Mouse (Mus musculus): ENCODE data around the gene Stx3. TPM values are rescaled to one million over a fixed set of nuclear protein-coding genes. Genes with fewer than 3 reads are reported as not detected.

The Stx3 gene
- polyA plus RNA-seq, 1 experiment from 2014 or later, result 17.6 TPM

DNA sequence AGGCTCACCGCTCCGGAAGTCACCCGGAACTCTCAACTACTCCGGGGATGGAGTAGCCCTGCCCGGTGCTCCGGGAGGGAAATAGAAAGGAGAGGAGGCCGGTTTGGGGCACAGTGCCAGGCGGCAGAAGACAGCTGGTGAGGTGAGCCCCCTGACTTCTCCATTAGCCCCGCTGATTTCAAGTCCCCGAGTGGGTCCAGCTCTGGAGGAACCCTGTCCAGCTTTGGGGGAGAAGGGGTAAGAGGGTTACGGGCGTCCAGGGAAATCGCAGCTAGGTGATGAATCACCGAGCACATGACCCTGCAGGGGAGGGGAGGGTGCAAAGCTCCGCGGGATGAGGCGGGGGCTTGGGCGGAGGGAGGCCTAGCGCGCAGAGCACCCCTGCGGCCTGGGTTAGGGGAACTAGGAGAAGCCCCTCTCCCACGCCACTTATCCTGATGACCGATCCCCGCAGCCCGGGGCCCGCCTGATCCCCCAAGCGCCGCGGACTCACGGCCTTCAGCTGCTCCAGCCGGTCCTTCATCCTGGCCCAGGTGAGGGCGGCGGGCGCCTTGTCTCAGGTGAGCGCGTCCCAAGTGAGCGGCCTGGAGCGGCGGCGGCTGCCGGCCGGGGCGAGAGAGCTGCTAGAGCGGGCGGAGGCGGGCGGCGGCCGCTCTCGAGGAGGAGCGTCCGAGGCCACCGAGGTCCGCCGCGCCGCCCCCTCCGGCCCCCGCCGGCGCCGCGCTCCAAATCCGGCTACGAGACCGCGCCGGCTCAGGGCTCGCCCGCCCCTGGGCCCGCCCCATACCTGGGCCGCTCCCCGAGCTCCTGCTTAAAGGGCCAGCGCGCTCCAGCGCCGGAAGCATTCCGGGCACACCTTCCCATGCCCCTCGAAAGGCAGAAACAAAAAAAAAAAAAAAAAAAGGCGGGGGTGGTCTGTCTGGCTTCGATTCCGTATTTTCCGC is 732 bp downstream of the Stx3 start:
- H3K36me3 ChIP-seq, result no peaks in the 10 kb centered on the region
- H3K27me3 ChIP-seq, result peaks cover 8% of the 10 kb centered on the region; the same call in 1 of the 2 replicates
- peak overlapping the region; percentile 93 for H3K4me2 ChIP-seq
- ATAC-seq (ENCODE audit: borderline replicate concordance, extremely low read depth, low FRiP score, low TSS enrichment), result peak; percentile 90
- H3K27ac ChIP-seq, result peak overlapping the region; percentile 70
- H3K9ac ChIP-seq, result peak overlapping the region; percentile 77
- H3K4me1 ChIP-seq, result peaks cover 16% of the 10 kb centered on the region
- no peaks in the 10 kb centered on the region for H3K9me3 ChIP-seq
- H3K4me3 ChIP-seq, result peak overlapping the region; percentile 76
- WGBS, result under 1% methylated on average over 71 of the region's 83 CpGs

DNA sequence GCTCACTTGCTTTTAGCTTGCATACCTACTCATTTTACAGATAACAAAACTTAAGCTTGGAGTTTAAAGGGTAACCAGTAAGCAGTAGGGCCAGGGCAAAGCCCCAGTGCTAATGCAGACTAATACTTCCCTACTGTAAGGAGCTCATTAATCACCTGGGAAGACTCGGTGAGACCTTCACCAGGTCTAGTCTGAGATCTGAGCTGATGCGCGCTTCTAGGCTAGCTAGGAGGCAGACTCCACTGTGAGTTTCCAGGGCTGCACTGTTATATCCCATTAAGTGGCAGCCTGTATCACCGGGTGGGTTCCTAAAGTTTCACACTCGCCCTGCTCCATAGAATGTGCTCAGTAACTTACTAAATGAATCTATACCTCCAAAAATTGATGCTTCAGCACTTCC is 1.6 kb downstream of the Stx3 start:
- peak overlapping the region; percentile 93 for H3K4me2 ChIP-seq
- 12% methylated on average over 5 of the region's 5 CpGs for WGBS
- H3K4me3 ChIP-seq, result peak overlapping the region; percentile 76
- no peaks in the 10 kb centered on the region for H3K9me3 ChIP-seq
- peak overlapping the region; percentile 77; the same call in 1 of the 2 replicates for H3K9ac ChIP-seq
- peaks cover 8% of the 10 kb centered on the region; the same call in 1 of the 2 replicates for H3K27me3 ChIP-seq
- no peak overlapping the region for H3K27ac ChIP-seq
- H3K36me3 ChIP-seq, result no peaks in the 10 kb centered on the region
- peaks cover 16% of the 10 kb centered on the region for H3K4me1 ChIP-seq
- no peak for ATAC-seq (ENCODE audit: borderline replicate concordance, extremely low read depth, low FRiP score, low TSS enrichment)

DNA sequence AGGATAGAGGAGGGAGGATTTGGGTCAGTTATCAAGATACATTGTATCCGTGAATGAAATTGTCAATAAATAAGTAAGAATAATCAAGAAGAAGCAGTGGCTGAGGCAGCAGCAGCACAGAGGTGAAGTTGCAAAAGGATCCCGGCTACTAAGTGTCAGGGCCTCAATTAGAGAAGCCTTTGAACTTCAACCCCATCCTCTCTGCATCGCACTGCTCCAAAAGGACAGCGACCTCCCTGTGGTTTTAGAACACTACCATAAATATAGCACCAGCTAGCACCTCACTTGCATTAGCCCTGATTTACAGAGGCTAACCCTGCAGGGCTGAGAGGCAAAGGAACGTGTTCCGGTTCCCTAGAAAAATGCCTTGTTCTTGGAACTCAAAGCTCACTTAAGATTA is 2.5 kb downstream of the Stx3 start:
- 45% methylated on average over 6 of the region's 6 CpGs for WGBS
- H3K9ac ChIP-seq, result no peak overlapping the region

DNA sequence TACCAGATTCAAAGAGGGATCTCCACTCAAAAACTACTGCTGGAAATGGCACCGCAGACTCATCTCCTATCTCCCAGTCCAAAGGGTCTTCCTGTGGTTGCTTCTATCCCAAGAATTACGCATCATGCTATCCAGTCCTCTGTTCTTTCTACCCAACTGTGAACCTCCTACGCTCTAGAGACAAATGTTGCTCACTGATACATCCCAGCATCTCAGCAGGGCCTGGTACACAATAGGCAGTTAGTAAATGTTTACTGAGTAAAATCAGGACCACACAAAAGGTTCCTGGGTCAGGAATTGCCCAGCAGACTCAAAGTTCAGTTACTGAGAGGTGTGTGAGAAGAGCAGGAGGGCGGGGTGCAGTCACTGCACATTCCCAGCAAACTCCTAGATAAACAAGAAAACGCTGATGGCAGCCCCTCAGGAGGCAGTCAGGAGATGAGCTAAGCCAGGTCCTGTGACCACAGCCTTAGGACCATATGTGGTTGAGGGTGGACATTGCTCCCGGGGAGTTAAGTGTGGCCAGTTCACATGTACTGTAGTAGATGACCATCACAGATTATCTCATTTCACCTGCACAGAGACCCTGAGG is 4.4 kb downstream of the Stx3 start:
- Histone ChIP-seq H3K4me3 (no peak overlapping the region), H3K36me3 (no peaks in the 10 kb centered on the region), H3K27ac (0 out of 2 replicates have a peak overlapping the region, but pooled peaks have one; percentile 37), H3K9ac (no peak overlapping the region), H3K9me3 (no peaks in the 10 kb centered on the region), H3K27me3 (peaks cover 8% of the 10 kb centered on the region; the same call in 1 of the 2 replicates), H3K4me2 (no peak overlapping the region), H3K4me1 (peaks cover 21% of the 10 kb centered on the region)
- ATAC-seq (ENCODE audit: borderline replicate concordance, extremely low read depth, low FRiP score, low TSS enrichment), result no peak
- 74% methylated on average over 6 of the region's 6 CpGs for WGBS

More for the DNA sequence above, 2.5 kb downstream of the Stx3 start:
- no peak for ATAC-seq (ENCODE audit: borderline replicate concordance, extremely low read depth, low FRiP score, low TSS enrichment)
- no peak overlapping the region for H3K4me2 ChIP-seq
- peaks cover 8% of the 10 kb centered on the region; the same call in 1 of the 2 replicates for H3K27me3 ChIP-seq
- H3K4me1 ChIP-seq, result peaks cover 21% of the 10 kb centered on the region
- no peaks in the 10 kb centered on the region for H3K36me3 ChIP-seq
- no peaks in the 10 kb centered on the region for H3K9me3 ChIP-seq
- H3K4me3 ChIP-seq, result no peak overlapping the region
- H3K27ac ChIP-seq, result no peak overlapping the region

DNA sequence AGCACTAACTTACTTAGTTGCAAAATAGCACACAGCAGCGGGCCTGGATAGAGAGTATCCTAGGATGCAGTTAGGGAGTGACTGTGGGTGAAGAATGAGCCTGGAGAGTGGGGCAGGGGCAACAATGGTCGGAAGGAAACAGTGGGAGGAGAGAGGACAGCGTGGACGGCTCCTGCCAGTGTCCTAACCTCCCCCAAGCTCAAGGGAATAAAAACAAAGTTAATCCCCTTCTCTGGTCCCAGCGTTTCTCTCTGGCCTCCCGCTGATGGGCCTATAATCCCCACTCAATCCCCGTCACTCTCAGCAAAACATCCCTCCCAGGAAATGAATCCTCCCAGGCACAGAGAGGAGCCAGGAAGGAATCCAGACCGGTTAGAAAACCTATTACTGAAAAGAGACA is 5.6 kb downstream of the Stx3 start:
- 19% methylated on average over 8 of the region's 8 CpGs for WGBS

DNA sequence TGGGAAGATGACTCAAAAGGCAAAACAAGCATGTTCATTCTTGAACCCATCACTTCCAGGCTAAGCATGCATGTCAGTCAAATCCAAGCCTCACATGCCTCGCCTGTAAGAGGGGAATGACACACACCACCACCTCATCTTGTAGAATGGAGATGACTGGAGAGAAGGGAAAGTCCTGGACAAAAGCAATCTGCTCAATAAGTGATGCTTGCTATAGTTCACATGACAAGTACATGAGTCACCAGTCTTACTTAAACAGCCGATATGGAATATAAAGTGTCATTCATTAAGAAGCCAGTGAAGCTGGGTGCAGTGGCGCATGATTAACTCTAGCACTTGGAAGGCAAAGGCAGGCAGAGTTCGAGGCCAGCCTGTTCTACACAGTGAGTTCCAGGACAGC is 6.1 kb downstream of the Stx3 start:
- no peak overlapping the region for H3K4me3 ChIP-seq
- no peaks in the 10 kb centered on the region for H3K36me3 ChIP-seq
- no peak overlapping the region for H3K27ac ChIP-seq
- no peak for ATAC-seq (ENCODE audit: borderline replicate concordance, extremely low read depth, low FRiP score, low TSS enrichment)
- no peak overlapping the region for H3K4me2 ChIP-seq
- H3K4me1 ChIP-seq, result peaks cover 11% of the 10 kb centered on the region
- H3K9ac ChIP-seq, result no peak overlapping the region
- no peaks in the 10 kb centered on the region for H3K9me3 ChIP-seq
- H3K27me3 ChIP-seq, result 0 out of 2 replicates have a peak, but pooled peaks cover 4% of the 10 kb centered on the region
- 59% methylated on average over 4 of the region's 4 CpGs for WGBS

More for the DNA sequence above, 5.6 kb downstream of the Stx3 start:
- Histone ChIP-seq H3K4me2 (no peak overlapping the region), H3K27me3 (peaks cover 8% of the 10 kb centered on the region; the same call in 1 of the 2 replicates), H3K4me3 (no peak overlapping the region), H3K9ac (no peak overlapping the region), H3K27ac (peak overlapping the region; percentile 37), H3K36me3 (no peaks in the 10 kb centered on the region), H3K9me3 (no peaks in the 10 kb centered on the region), H3K4me1 (peaks cover 15% of the 10 kb centered on the region)
- no peak for ATAC-seq (ENCODE audit: borderline replicate concordance, extremely low read depth, low FRiP score, low TSS enrichment)

DNA sequence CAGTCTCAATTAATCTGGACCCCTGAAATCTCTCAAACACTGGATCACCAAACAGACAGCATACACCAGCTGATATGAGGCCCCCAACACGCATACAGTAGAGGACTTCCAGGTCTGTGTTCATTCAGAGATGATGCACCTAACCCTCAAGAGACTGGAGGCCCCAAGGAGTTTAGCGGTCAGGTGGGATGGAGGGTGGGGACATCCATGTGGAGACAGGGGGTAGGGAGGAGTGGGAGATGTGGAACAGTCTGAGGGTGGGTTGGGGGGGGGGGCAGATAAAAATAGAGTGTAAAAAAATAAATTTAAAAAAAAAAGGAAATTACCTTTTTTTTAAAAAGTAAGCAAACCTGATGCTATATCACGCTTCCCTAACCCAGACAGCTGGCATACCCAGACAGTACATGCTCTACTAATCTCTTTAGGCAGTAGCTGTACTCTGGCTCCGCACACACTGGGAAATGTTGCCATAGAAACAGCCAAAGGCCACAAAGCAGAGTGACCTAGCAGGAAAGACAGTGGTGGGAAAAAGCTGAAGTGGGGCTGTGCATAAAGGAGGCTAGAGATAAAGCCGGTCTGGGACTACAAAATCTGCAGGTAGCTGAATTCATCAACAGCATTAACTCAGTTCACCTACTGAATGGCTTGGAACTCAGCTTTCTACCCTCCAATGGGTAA is 7.4 kb downstream of the Stx3 start:
- Histone ChIP-seq H3K4me3 (no peak overlapping the region), H3K9me3 (no peaks in the 10 kb centered on the region), H3K27ac (no peak overlapping the region; the same call in 1 of the 2 replicates), H3K4me2 (no peak overlapping the region), H3K36me3 (no peaks in the 10 kb centered on the region), H3K4me1 (0 out of 2 replicates have a peak, but pooled peaks cover 5% of the 10 kb centered on the region), H3K27me3 (0 out of 2 replicates have a peak, but pooled peaks cover under 1% of the 10 kb centered on the region), H3K9ac (no peak overlapping the region)
- no peak for ATAC-seq (ENCODE audit: borderline replicate concordance, extremely low read depth, low FRiP score, low TSS enrichment)
- 45% methylated on average over 5 of the region's 5 CpGs for WGBS

DNA sequence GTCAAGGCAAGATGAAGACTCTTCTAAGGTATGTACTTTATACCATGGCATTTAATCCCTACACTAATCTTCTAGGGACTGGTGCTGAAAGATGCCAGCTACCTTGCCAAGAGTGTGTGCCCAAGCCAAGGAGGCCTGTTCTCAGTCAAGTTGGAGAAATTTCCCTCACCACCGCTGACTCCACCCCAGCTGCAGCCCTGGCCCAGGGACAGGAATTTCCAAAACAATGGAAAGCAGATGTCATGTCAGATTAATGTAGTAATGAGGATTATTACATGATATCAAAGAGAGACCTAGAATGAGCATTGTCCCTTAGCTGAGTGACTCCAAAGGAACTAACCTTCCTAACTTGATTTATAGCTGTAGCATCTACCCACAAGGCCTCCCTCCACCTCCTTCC is 8.3 kb downstream of the Stx3 start:
- H3K9me3 ChIP-seq, result no peaks in the 10 kb centered on the region
- H3K27ac ChIP-seq, result no peak overlapping the region
- 0 out of 2 replicates have a peak, but pooled peaks cover 5% of the 10 kb centered on the region for H3K4me1 ChIP-seq
- H3K9ac ChIP-seq, result no peak overlapping the region
- ATAC-seq (ENCODE audit: borderline replicate concordance, extremely low read depth, low FRiP score, low TSS enrichment), result no peak
- H3K4me2 ChIP-seq, result no peak overlapping the region
- no peaks in the 10 kb centered on the region for H3K36me3 ChIP-seq
- H3K4me3 ChIP-seq, result no peak overlapping the region
- H3K27me3 ChIP-seq, result no peaks in the 10 kb centered on the region
- 52% methylated on average over 1 of the region's 1 CpGs for WGBS

DNA sequence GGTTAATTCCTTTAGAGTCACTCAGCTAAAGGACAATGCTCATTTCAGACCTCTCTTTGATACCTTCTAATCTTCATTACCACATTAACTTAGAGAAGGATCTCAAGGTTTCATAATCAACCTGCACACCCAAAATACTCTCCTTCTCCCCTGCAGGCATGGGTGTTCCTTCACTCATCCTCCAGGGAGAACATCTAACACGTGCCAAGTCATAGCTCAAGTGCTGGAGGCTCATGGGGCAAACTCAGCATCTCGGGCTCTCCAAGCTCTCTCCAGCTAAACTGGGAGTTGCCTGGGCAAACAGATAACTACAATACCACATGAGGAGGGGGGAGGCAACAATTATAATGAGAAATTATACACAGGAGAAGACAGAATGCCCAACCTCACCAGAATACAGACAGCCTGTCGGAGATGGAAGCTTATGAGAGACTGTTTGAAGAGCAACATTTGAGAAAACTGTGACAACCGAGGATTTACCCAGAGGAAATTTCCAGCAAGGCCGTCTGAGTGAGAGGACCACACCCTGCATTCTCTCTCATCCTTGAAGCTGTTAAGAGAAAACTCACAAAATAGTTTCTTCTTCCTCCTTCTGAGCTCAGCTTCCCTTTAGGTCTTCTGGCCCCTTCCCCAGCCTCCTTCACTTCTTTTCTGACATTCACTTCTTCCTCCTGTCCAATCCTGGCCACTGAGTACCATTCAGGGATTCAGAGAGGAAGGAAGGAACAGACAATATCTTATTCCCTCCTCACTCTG is 9.0 kb downstream of the Stx3 start:
- Histone ChIP-seq H3K27me3 (no peaks in the 10 kb centered on the region), H3K27ac (no peak overlapping the region), H3K4me1 (0 out of 2 replicates have a peak, but pooled peaks cover 5% of the 10 kb centered on the region), H3K9me3 (no peaks in the 10 kb centered on the region), H3K36me3 (no peaks in the 10 kb centered on the region), H3K4me2 (no peak overlapping the region), H3K9ac (no peak overlapping the region), H3K4me3 (no peak overlapping the region)
- ATAC-seq (ENCODE audit: borderline replicate concordance, extremely low read depth, low FRiP score, low TSS enrichment), result no peak
- 65% methylated on average over 5 of the region's 5 CpGs for WGBS

DNA sequence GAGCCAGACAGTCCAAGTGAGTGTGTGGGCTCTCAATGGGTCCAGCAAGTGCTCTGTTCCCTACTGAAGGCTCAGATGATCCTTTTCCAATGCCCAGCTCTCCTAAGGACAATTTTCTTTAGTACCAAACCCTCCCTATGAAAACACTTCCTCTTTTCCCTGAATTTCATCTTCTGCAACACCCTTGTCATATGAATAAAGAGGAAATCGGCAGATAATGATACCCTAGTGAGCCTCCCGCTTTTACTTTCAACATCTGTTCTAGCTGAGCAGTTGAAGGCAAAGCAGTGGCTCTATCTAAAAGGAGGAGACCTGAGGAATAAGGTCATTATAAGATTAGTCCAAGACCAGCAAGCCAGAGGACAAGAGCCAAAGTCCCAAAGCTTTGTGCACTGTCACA is 10.8 kb downstream of the Stx3 start:
- Histone ChIP-seq H3K4me2 (no peak overlapping the region), H3K4me3 (no peak overlapping the region), H3K9me3 (no peaks in the 10 kb centered on the region), H3K4me1 (0 out of 2 replicates have a peak, but pooled peaks cover 5% of the 10 kb centered on the region), H3K27me3 (no peaks in the 10 kb centered on the region), H3K36me3 (no peaks in the 10 kb centered on the region), H3K27ac (no peak overlapping the region), H3K9ac (no peak overlapping the region)
- ATAC-seq (ENCODE audit: borderline replicate concordance, extremely low read depth, low FRiP score, low TSS enrichment), result no peak
- 74% methylated on average over 2 of the region's 2 CpGs for WGBS

DNA sequence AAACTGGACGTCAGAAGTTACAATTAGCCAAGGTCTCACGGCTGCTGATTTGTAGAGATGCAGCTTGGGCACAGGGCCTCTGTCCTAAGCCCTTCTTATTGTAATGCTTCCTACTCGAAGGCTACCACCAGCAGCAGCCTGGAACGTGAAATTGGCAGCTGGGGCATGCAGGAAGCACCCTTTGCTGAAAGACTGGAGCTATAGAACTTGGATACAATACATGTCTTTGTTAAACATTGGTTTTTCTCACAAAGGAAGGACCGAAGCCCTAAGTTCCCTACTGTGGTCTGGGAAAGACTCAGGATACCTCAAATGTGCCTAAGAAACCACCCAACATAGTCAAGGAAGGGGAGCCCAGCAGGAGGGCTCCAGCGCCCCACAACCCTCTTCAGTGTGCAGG is 11.4 kb downstream of the Stx3 start:
- no peak overlapping the region for H3K4me3 ChIP-seq
- no peaks in the 10 kb centered on the region for H3K9me3 ChIP-seq
- no peaks in the 10 kb centered on the region for H3K27me3 ChIP-seq
- WGBS, result 65% methylated on average over 6 of the region's 6 CpGs
- no peak for ATAC-seq (ENCODE audit: borderline replicate concordance, extremely low read depth, low FRiP score, low TSS enrichment)
- no peak overlapping the region for H3K27ac ChIP-seq
- H3K4me1 ChIP-seq, result 0 out of 2 replicates have a peak, but pooled peaks cover 5% of the 10 kb centered on the region
- H3K36me3 ChIP-seq, result no peaks in the 10 kb centered on the region
- no peak overlapping the region for H3K4me2 ChIP-seq
- no peak overlapping the region for H3K9ac ChIP-seq

Data from lung, embryonic 15.5 days (tissue).